Mouse (Mus musculus): ENCODE results near the gene Fabp6. TPM values are rescaled to one million over a fixed set of nuclear protein-coding genes. Genes with fewer than 3 reads are reported as not detected.

Fabp6 gene
- polyA plus RNA-seq, 1 experiment from 2014 or later: not detected

- Histone ChIP-seq H3K9me3 (replicated peaks) (no peaks in the 10 kb centered on the region), H3K4me2 (no peak overlapping the region), H3K27me3 (no peaks in the 10 kb centered on the region), H3K4me3 (replicated peaks) (no peak overlapping the region), H3K27ac (no peak overlapping the region), H3K9ac (no peak overlapping the region), H3K4me1 (replicated peaks) (peaks cover 9% of the 10 kb centered on the region; the same call in 1 of the 2 replicates), H3K36me3 (no peaks in the 10 kb centered on the region)
- 56% methylated on average over 2 of the region's 2 CpGs for WGBS (ENCODE audit: insufficient replicate concordance)
- ATAC-seq (ENCODE audit: low read depth): no peak
- DNase-seq: no peak
These were observed 35.9 kb downstream of the Fabp6 start for GRCm38 (mm10) chr11:43565414-43565813.

GRCm38 (mm10) chr11:43563654-43564244 lies 37.6 kb downstream of the Fabp6 start:
- H3K4me2 ChIP-seq: no peak overlapping the region
- ATAC-seq (ENCODE audit: low read depth) (no peak), DNase-seq (no peak)
- H3K9ac ChIP-seq: no peak overlapping the region
- H3K4me3 ChIP-seq (replicated peaks): no peak overlapping the region
- WGBS (ENCODE audit: insufficient replicate concordance): 59% methylated on average over 10 of the region's 10 CpGs
- H3K4me1 ChIP-seq (replicated peaks): peaks cover 4% of the 10 kb centered on the region; the same call in 1 of the 2 replicates
- H3K9me3 ChIP-seq (replicated peaks): no peaks in the 10 kb centered on the region
- no peaks in the 10 kb centered on the region for H3K27me3 ChIP-seq
- H3K27ac ChIP-seq: 0 out of 2 replicates have a peak overlapping the region, but pooled peaks have one; percentile 0
- no peaks in the 10 kb centered on the region for H3K36me3 ChIP-seq

- Histone ChIP-seq H3K27me3 (no peaks in the 10 kb centered on the region), H3K9ac (no peak overlapping the region), H3K36me3 (no peaks in the 10 kb centered on the region), H3K27ac (no peak overlapping the region), H3K4me3 (replicated peaks) (no peak overlapping the region), H3K9me3 (replicated peaks) (no peaks in the 10 kb centered on the region), H3K4me2 (no peak overlapping the region), H3K4me1 (replicated peaks) (peaks cover 4% of the 10 kb centered on the region; the same call in 1 of the 2 replicates)
- ATAC-seq (ENCODE audit: low read depth) (no peak), DNase-seq (no peak)
- 35% methylated on average over 4 of the region's 6 CpGs for WGBS (ENCODE audit: insufficient replicate concordance)
These were observed 41.6 kb downstream of the Fabp6 start for GRCm38 (mm10) chr11:43559515-43560292.

- DNase-seq: no peak
- Histone ChIP-seq H3K9ac (no peak overlapping the region), H3K4me3 (replicated peaks) (no peak overlapping the region), H3K4me1 (replicated peaks) (peaks cover 7% of the 10 kb centered on the region), H3K27me3 (no peaks in the 10 kb centered on the region), H3K9me3 (replicated peaks) (no peaks in the 10 kb centered on the region), H3K4me2 (no peak overlapping the region), H3K27ac (no peak overlapping the region), H3K36me3 (no peaks in the 10 kb centered on the region)
- WGBS (ENCODE audit: insufficient replicate concordance): 78% methylated on average over 11 of the region's 11 CpGs
- no peak for ATAC-seq (ENCODE audit: low read depth)
These were observed 44.8 kb downstream of the Fabp6 start for GRCm38 (mm10) chr11:43556538-43556937.

- H3K9ac ChIP-seq: no peak overlapping the region
- no peak for ATAC-seq (ENCODE audit: low read depth)
These were observed 48.7 kb downstream of the Fabp6 start for GRCm38 (mm10) chr11:43552675-43553074.

GRCm38 (mm10) chr11:43551756-43552155 lies 49.6 kb downstream of the Fabp6 start:
- ATAC-seq (ENCODE audit: low read depth) (no peak), DNase-seq (no peak)
- H3K36me3 ChIP-seq: no peaks in the 10 kb centered on the region
- peaks cover 31% of the 10 kb centered on the region for H3K4me1 ChIP-seq (replicated peaks)
- H3K4me3 ChIP-seq (replicated peaks): no peak overlapping the region
- H3K9me3 ChIP-seq (replicated peaks): no peaks in the 10 kb centered on the region
- no peak overlapping the region for H3K27ac ChIP-seq
- no peak overlapping the region for H3K4me2 ChIP-seq
- WGBS (ENCODE audit: insufficient replicate concordance): 31% methylated on average over 3 of the region's 3 CpGs
- H3K9ac ChIP-seq: no peak overlapping the region
- no peaks in the 10 kb centered on the region for H3K27me3 ChIP-seq

More at GRCm38 (mm10) chr11:43552675-43553074, 48.7 kb downstream of the Fabp6 start:
- Histone ChIP-seq H3K27me3 (no peaks in the 10 kb centered on the region), H3K4me2 (no peak overlapping the region), H3K4me1 (replicated peaks) (peaks cover 31% of the 10 kb centered on the region), H3K36me3 (no peaks in the 10 kb centered on the region), H3K9me3 (replicated peaks) (no peaks in the 10 kb centered on the region), H3K4me3 (replicated peaks) (no peak overlapping the region), H3K27ac (no peak overlapping the region)
- 66% methylated on average over 6 of the region's 6 CpGs for WGBS (ENCODE audit: insufficient replicate concordance)
- no peak for DNase-seq

GRCm38 (mm10) chr11:43549701-43550100 lies 51.6 kb downstream of the Fabp6 start:
- ATAC-seq (ENCODE audit: low read depth): peak; percentile 32; the same call in 1 of the 2 replicates
- peak overlapping the region; percentile 70 for H3K27ac ChIP-seq
- peaks cover 43% of the 10 kb centered on the region for H3K4me1 ChIP-seq (replicated peaks)

GRCm38 (mm10) chr11:43548657-43549435 lies 52.5 kb downstream of the Fabp6 start:
- Histone ChIP-seq H3K27ac (peak overlapping the region; percentile 70), H3K9ac (no peak overlapping the region), H3K36me3 (no peaks in the 10 kb centered on the region), H3K4me1 (replicated peaks) (peaks cover 51% of the 10 kb centered on the region), H3K4me2 (no peak overlapping the region), H3K4me3 (replicated peaks) (no peak overlapping the region), H3K9me3 (replicated peaks) (no peaks in the 10 kb centered on the region), H3K27me3 (no peaks in the 10 kb centered on the region)
- ATAC-seq (ENCODE audit: low read depth) (peak; percentile 30; the same call in 1 of the 2 replicates), DNase-seq (no peak)
- 46% methylated on average over 12 of the region's 12 CpGs for WGBS (ENCODE audit: insufficient replicate concordance)

More at GRCm38 (mm10) chr11:43549701-43550100, 51.6 kb downstream of the Fabp6 start:
- no peak overlapping the region for H3K4me3 ChIP-seq (replicated peaks)
- 71% methylated on average over 11 of the region's 11 CpGs for WGBS (ENCODE audit: insufficient replicate concordance)
- H3K4me2 ChIP-seq: no peak overlapping the region
- no peak overlapping the region for H3K9ac ChIP-seq
- no peaks in the 10 kb centered on the region for H3K27me3 ChIP-seq
- H3K9me3 ChIP-seq (replicated peaks): no peaks in the 10 kb centered on the region
- no peak for DNase-seq
- H3K36me3 ChIP-seq: no peaks in the 10 kb centered on the region

GRCm38 (mm10) chr11:43548148-43548547 lies 53.2 kb downstream of the Fabp6 start:
- Histone ChIP-seq H3K4me2 (no peak overlapping the region), H3K27ac (peak overlapping the region; percentile 67), H3K4me1 (replicated peaks) (peaks cover 58% of the 10 kb centered on the region), H3K9me3 (replicated peaks) (no peaks in the 10 kb centered on the region), H3K9ac (no peak overlapping the region), H3K27me3 (no peaks in the 10 kb centered on the region), H3K4me3 (replicated peaks) (no peak overlapping the region), H3K36me3 (no peaks in the 10 kb centered on the region)
- peak; percentile 24; the same call in 1 of the 2 replicates for ATAC-seq (ENCODE audit: low read depth)
- WGBS (ENCODE audit: insufficient replicate concordance): 51% methylated on average over 7 of the region's 7 CpGs
- DNase-seq: no peak

- ATAC-seq (ENCODE audit: low read depth): no peak
- H3K27me3 ChIP-seq: no peaks in the 10 kb centered on the region
- H3K36me3 ChIP-seq: no peaks in the 10 kb centered on the region
- H3K4me2 ChIP-seq: no peak overlapping the region
- no peak for DNase-seq
- H3K9me3 ChIP-seq (replicated peaks): no peaks in the 10 kb centered on the region
- peaks cover 61% of the 10 kb centered on the region for H3K4me1 ChIP-seq (replicated peaks)
- H3K27ac ChIP-seq: no peak overlapping the region
- no peak overlapping the region for H3K4me3 ChIP-seq (replicated peaks)
- 74% methylated on average over 4 of the region's 4 CpGs for WGBS (ENCODE audit: insufficient replicate concordance)
- no peak overlapping the region for H3K9ac ChIP-seq
These were observed 54.7 kb downstream of the Fabp6 start for GRCm38 (mm10) chr11:43546678-43547077.

All from liver, embryonic 13.5 days (tissue).